Mouse (Mus musculus): Measurements from ENCODE around the gene Pex14.

The Pex14 gene

DNA sequence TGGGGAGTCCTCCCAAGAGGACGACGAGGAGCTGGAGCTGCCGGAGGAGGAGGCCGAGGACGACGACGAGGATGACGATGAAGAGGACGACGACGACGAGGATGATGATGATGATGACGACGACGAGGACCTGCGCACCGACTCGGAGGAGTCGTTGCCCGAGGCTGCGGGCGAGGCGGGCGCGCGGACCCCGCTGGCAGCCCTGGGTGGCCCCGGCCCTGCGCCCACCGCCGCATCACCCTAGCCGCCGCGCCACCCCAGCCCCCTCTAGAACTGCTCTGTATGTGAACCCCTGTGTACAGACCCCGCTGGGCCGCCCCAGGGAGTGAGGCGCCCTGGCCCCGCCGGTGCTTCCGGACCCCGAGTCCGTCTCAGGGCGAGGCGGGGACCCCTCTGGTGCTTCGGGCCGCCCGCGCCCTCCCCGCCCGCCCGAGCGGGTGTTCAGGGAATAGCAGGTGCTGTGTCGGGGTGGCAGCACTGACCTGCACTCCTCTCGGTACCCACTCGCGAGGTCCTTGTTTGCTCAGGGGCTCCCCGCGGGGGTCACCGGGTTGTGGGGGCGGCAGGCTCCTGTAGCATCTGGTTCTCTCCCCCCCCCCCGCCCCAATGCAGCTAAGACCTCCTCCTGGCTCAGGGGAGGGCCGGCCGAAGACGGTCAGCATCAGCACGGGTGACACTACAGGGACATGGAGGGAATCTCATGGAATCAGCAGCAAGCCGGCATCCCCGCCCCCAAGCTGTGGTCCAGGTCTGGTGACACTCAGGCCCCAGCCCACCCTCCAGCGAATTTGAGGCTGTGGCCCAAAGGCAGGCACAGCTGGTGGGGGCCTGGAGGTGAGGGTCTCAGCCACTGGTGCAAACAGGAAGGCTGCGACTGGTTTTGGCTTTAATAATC, 147.1 kb downstream of the Pex14 start:
- DNase-seq (ENCODE audit: low spot score in 2 of 2) = no peak

DNA sequence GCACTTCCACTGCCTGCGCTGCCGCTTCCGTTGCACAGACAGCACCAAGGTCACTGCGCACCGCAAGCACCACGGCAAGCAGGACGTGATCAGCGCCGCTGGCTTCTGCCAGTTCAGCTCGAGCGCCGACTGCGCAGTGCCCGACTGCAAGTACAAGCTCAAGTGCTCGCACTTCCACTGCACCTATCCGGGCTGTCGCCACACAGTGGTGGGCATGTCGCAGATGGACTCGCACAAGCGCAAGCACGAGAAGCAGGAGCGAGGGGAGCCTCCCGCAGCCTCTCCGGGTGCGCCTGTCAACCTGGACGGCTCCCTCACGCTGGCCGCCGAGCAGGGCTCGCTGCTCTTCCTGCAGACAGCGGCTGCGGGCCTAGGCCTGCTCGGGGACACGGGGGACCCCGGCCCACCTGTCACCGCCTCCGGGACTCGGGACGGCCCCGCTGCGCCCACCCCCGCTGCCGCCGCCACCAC, 147.8 kb downstream of the Pex14 start:
- DNase-seq (ENCODE audit: low spot score in 2 of 2) = no peak

DNA sequence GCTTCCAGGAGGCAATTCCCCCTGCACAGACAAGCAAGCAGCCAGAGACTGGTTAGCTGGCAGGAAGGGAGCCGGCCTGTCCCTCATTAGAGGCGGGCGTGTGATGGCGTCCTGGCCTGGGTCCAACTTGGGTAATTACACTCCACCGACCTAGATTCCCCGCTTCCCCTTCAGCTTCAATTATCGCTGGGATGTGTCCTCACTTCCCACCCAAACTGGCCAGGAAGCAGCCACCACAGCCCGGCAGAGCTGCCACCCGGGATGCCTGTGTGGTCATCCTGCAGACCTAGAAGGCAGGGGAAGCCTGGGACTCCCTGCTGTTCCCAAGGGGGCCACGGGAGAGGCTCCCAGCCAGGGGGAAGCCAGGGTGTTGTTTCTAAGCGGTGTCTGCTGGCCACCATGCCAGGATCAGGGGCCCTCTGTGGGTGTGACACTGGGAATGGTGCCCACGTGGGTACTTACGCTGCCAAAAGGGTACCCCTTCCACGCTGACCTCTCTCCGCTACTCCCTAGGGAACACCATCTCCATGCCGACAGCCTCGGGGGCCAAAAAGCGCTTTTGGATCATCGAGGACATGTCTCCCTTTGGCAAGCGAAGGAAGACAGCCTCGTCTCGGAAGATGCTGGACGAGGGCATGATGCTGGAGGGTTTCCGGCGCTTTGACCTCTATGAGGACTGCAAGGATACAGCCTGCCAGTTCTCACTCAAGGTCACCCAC, 148.6 kb downstream of the Pex14 start:
- no peak for DNase-seq (ENCODE audit: low spot score in 2 of 2)

DNA sequence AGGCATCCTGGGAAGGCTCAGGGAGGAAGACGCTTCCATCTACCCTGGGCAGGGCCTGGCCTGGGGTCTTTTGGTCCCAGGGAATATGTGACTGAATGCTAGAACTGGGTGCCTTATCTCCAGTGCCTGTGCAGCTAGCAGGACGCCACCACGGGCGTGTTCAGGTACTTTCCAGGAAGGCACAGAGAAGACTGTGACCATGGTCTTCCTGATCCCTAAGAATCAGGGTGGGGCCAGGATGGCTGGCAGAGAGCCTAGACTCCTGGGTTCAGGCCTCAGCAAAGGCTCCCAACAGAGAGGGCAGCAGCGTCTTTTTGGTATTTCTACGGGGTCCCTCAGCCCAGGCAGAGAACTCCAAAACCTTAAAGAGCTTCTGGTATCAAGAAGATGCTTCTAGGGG, 149.2 kb downstream of the Pex14 start:
- DNase-seq (ENCODE audit: low spot score in 2 of 2) = no peak

DNA sequence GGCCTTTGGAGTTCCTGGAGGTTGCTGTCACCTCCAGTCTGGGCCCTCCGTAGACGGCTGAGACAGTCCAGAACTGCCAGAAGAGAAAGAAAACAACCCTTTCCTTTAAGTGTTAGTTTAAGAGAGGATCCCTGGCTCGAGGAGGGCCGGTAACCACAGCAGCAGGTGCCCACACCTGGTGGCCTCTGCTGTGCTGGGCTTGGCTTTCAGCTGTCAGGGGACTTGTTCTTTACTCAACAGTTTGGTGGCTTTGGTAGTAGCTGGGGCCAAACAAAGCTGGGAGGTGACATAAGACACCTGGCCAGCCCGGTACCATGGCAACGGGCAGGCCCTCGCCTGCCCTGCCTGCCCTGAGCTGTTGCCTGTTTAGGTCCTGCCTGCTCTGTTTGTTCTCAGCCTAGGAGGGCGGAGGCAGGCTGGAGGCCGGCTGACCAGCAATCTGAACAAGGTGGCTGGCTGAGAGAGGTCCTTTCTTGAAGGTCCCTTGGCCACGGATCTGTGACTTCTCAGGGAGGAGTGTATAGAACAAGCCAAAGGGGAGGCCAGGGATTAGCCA, 151.8 kb downstream of the Pex14 start:
- no peak for DNase-seq (ENCODE audit: low spot score in 2 of 2)

DNA sequence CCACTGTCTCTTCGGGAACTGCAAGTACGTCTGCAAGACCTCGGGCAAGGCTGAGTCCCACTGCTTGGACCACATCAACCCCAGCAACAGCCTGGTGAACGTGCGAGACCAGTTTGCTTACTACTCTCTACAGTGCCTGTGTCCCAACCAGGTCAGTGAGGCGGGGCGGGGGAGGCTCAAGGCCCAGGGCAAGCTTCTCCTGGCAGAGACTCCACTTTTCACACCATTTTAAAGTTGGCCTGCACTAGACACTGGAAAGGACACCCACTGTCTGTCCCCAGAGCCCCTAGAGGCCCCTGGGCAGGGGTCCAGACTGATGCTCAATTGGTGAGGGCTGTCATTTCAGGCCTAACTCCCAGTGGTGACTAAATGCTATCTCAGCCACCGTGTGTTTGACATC, 153.6 kb downstream of the Pex14 start:
- DNase-seq (ENCODE audit: low spot score in 2 of 2) = no peak

GRCm38 (mm10) chr4:148945476-148945881, 154.2 kb downstream of the Pex14 start:
- DNase-seq (ENCODE audit: low spot score in 2 of 2) = no peak

GRCm38 (mm10) chr4:148943099-148943498, 156.6 kb downstream of the Pex14 start:
- no peak for DNase-seq (ENCODE audit: low spot score in 2 of 2)

DNA sequence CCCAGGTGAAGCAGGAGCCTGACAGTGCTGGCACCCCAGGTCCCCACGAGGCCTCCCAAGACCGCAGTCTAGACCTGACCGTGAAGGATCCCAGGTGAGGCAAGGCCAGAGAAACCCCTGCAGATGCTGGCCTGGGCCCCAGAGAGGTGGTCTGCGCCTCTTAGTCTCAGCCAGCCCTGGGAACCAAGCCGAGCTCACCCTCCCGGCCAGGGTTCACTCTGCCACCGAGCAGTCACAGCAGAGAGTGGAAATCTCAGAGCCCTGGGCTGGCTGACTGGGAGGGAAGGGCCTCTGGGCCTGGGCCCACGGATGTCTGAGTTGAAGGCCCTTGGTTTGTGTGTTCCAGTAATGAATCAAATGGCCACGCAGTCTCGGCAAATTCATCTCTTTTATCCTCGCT, 158.4 kb downstream of the Pex14 start:
- no peak for DNase-seq (ENCODE audit: low spot score in 2 of 2)

DNA sequence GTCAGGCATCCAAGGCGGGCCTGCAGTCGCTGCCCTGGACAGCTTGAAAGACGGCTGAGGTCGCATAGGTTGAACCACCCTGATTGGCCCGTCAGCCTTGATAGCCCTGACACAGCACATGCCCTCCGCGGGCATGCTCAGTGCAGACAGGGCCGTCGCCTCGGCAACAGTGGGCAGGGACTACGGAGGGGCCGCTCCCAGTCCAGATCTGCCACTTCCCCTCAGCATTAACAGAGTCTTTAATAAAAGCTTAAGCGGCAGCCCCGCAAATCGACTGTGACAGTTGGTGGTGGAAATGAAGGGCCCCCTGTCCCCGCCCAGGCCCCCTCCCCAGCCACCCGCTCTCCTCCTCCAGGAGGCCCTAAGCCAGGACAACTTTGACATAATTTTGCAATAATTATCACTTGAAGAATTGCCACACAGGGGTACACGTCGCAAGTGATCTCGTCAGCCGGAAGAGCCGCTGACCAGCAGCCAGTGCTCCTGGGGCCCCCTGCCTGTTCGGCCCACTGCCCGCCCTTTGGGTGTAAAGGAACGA, 158.9 kb downstream of the Pex14 start:
- DNase-seq (ENCODE audit: low spot score in 2 of 2) = peak; percentile 69 to 83

DNA sequence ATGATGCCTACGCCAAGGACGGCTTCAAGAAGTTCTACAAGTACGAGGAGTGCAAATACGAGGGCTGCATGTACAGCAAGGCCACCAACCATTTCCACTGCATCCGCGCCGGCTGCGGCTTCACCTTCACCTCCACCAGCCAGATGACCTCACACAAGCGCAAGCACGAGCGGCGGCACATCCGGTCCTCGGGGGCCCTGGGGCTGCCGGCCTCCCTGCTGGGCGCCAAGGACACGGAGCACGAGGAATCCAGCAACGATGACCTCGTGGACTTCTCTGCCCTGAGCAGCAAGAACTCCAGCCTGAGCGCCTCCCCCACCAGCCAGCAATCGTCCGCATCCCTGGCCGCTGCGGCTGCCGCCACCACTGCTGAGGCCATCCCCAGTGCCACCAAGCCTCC, 161.1 kb downstream of the Pex14 start:
- no peak for DNase-seq (ENCODE audit: low spot score in 2 of 2)

GRCm38 (mm10) chr4:148936727-148937126, 162.9 kb downstream of the Pex14 start:
- DNase-seq (ENCODE audit: low spot score in 2 of 2) = no peak

DNA sequence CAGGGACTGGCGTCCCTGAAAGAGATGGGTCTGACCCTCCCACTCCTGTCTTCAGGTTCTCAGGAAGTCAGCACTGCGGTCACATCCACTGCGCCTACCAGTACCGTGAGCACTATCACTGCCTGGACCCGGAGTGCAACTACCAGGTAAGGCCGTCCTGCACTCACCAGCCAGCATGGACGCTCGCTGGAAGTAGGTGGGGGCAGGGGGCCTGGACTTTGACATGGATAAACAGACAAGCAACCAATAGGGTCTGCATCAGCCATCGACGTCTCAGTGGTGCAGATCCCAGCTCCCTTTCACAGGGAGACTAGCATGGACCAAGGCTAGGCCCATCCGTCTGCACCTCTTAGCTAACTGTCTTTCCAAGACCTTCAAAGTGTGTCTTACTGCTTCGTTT, 163.6 kb downstream of the Pex14 start:
- no peak for DNase-seq (ENCODE audit: low spot score in 2 of 2)

- DNase-seq (ENCODE audit: low spot score in 2 of 2) = no peak
These were observed 164.5 kb downstream of the Pex14 start for GRCm38 (mm10) chr4:148935211-148935610.

DNA sequence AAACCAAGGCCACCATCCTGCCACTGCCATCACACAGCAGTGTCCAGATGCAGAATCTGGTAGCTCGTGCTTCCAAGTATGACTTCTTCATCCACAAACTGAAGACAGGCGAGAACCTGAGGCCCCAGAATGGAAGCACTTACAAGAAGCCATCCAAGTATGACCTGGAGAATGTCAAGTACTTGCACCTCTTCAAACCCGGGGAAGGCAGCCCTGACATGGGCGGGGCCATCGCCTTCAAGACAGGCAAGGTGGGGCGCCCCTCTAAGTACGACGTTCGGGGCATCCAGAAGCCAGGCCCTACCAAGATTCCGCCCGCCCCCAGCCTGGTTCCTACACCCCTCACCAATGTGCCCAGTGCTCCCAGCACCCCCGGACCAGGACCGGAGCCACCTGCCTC, 166.6 kb downstream of the Pex14 start:
- no peak for DNase-seq (ENCODE audit: low spot score in 2 of 2)

- no peak for DNase-seq (ENCODE audit: low spot score in 2 of 2)
These were observed 168.9 kb downstream of the Pex14 start for GRCm38 (mm10) chr4:148930721-148931229.

DNA sequence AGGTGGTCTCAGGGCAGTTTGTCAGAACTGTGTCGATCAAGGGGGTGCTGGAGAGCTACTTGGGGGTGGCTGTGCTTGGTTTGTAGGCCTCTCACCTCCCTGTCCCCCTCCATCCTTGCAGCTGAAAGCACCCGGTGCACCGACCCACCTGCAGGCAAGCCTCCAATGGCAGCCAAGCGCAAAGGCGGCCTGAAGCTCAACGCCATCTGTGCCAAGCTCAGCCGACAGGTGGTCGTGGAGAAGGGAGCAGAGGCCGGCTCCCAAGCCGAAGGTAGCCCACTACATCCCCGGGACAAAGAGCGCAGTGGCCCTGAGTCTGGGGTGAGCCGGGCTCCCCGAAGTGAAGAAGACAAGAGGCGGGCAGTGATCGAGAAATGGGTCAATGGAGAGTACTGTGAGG, 170.8 kb downstream of the Pex14 start:
- no peak for DNase-seq (ENCODE audit: low spot score in 2 of 2)

DNA sequence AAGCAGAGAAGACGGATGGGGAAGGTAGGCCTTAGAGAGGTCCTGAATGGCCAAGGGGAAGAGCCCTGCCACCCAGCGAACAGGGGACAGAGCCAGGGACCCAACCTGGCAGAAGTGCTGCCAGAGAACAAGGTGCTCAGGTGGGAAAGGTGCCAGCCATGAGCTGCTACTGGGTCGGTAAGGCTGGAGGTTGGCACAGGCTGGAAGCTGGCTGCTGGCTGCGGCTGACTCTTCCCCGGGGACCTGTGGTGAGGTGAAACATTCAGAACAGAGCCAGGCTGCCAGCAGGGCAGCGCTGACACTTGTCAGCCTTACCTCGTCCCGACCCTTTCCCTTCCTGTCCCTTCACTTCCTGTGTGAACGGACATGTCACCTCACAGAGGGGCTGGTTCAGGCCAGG, 171.4 kb downstream of the Pex14 start:
- DNase-seq (ENCODE audit: low spot score in 2 of 2) = no peak

DNA sequence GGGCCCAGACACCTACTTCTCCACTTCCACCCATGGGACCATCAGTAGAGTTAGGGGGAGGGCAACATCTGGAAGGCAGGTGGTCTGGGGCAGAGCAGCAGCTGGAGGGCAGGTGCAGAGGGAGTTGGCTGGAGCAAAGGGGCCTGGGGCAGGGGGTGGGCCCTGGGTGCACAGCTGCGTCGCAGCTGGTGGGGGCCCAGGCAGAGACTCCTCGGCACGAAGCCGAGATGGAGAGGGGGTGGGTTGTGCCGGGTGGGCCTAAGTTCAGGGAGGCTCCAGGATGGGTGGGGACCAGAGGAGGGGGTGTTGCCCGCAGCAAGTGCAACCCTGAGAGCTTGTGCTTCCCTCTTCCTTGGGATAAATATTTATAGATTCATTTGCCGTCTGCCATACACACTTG, 173.2 kb downstream of the Pex14 start:
- no peak for DNase-seq (ENCODE audit: low spot score in 2 of 2)

- no peak for DNase-seq (ENCODE audit: low spot score in 2 of 2)
These were observed 173.9 kb downstream of the Pex14 start for GRCm38 (mm10) chr4:148925589-148926359.

DNA sequence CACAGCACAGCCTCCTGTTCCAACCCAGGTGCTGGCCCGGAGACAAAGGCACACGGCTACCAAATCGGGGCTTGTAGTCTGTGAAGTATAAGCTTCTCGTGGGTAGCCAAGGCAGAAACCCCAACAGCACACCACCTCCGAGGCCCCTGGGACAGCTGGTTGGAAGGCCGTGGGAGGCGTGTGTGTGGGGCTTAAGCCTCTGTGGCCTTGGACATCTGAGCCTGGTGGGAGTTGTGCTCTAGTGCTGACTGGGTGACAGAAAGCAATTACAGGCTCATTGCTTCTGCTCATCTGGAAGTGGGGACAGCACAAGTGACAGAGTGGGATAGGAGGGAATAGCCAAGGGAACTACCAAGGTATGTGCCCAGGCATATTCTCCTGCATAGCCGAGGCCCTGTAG, 175.7 kb downstream of the Pex14 start:
- no peak for DNase-seq (ENCODE audit: low spot score in 2 of 2)
